Mouse (Mus musculus): ENCODE measurements around the gene Tpm3-rs7. TPM values are rescaled to one million over a fixed set of nuclear protein-coding genes. Genes with fewer than 3 reads are reported as not detected.

Tpm3-rs7 gene
- 3.1 and 5.4 TPM in 2 replicates for polyA plus RNA-seq (2015; fragmentation: Nextera tagmentation; extraction: Ambion mirVana)

DNA sequence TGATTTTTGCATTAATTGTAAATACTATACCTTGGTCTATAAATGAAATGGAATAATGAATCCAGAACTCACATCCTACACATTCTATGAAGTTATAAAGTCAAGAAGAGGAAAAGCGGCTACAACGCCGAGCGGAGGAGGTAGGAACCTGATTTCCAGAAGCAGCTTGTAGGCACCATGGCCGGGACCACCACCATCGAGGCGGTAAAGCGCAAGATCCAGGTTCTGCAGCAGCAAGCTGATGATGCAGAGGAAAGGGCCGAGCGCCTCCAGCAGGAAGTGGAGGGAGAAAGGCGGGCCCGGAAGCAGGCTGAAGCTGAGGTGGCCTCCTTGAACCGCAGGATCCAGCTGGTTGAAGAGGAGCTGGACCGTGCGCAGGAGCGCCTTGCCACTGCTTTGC is at the start of gene Tpm3-rs7:
TSS of gene Tpm3-rs7 (plus strand) at position 110 of the 400 bp plus-strand sequence.

Data from adrenal gland, postnatal 0 days (tissue).